Mouse (Mus musculus) kidney, adult 2 months (tissue): ENCODE measurements around the gene Ppp1r32. TPM values are rescaled to one million over a fixed set of nuclear protein-coding genes. Genes with fewer than 3 reads are reported as not detected.

Experiments
- DNase-seq: peaks from one replicate; pipeline ENCODE4 v3.0.0; 2021
- H3K27ac ChIP-seq: fragments of 200-500 bp; 2 replicates; pipeline ENCODE4 v1.5.1; 2012; ENCODE audit warnings: low read depth, low read length, control low read depth, inconsistent platforms; ENCODE audit not compliant: insufficient read depth
- H3K27me3 ChIP-seq: fragments of 200-500 bp; replicated peaks from 2 replicates; pipeline ENCODE4 v1.6.1; 2012; ENCODE audit warnings: mild to moderate bottlenecking, moderate library complexity, low read length, inconsistent platforms; ENCODE audit not compliant: control insufficient read depth, insufficient read depth
- H3K36me3 ChIP-seq: fragments of 200-500 bp; 2 replicates; pipeline ENCODE4 v1.6.1; 2012; ENCODE audit warnings: mild to moderate bottlenecking, moderate library complexity, low read length, inconsistent platforms; ENCODE audit not compliant: control insufficient read depth, insufficient read depth
- H3K4me1 ChIP-seq: fragments of 200-500 bp; 2 replicates; pipeline ENCODE4 v1.6.1; 2011; ENCODE audit warnings: low read length; ENCODE audit not compliant: control insufficient read depth, insufficient read depth
- H3K4me3 ChIP-seq: fragments of 200-500 bp; 2 replicates; pipeline ENCODE4 v1.5.1; 2011; ENCODE audit warnings: mild to moderate bottlenecking, low read depth, low read length, control low read depth; ENCODE audit not compliant: insufficient read depth
- CTCF ChIP-seq: fragments of 200-500 bp; conservative IDR thresholded peaks from 2 replicates; pipeline ENCODE4 v1.5.1; 2011; ENCODE audit warnings: low read depth, mild to moderate bottlenecking, control low read depth, low read length, moderate library complexity, mixed read lengths; ENCODE audit not compliant: insufficient read depth, insufficient read length
- POLR2A ChIP-seq: fragments of 200-500 bp; IDR thresholded peaks from one replicate; pipeline ENCODE4 v1.6.1; 2011; ENCODE audit warnings: low read depth, low read length, control low read depth
- WGBS: fragments of 180-500 bp; shearing (Covaris S2); methylation state at CpG from one replicate; pipeline ENCODE4 v1.1.7; 2018; 5-methylcytosine and 5-hydroxymethylcytosine counted together
- polyA plus RNA-seq: library from polyadenylated mRNA; depleted of rRNA; stranded (reverse); fragments of >200 nt; gene quantifications from 2 replicates; pipeline ENCODE4 v1.2.3, GENCODE M21; 2012

Gene Ppp1r32
- polyA plus RNA-seq, 1 experiment, result 0.66 TPM

DNA sequence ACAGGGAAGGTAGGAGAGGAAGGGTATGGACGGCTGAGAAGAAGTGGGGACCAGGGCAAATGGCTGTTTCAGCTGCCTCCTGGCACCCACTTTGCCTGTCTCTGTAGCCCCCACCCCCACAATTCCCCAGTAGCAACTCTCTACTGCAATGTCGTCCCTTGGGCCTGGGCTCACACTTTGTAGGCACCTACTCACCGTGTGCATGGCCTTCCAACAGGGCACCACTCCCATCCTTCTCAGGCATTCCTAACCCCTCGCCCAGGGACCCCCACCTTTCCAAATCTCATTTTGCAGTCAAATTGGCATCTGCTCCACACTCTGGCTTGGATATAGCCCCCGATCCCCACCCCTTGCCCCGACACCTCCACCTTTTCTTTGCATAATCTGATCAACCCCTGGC is 33.5 kb downstream of the Ppp1r32 start:
- TF ChIP-seq POLR2A, result no peak
- no peak for TF ChIP-seq CTCF
- Histone ChIP-seq H3K27ac (no peak overlapping the region), H3K27me3 (no peaks in the 10 kb centered on the region; the same call in 1 of the 2 replicates), H3K4me1 (no peaks in the 10 kb centered on the region), H3K4me3 (no peak overlapping the region), H3K36me3 (no peaks in the 10 kb centered on the region)
- WGBS, result 80% methylated on average over 6 of the region's 6 CpGs
- DNase-seq, result no peak

DNA sequence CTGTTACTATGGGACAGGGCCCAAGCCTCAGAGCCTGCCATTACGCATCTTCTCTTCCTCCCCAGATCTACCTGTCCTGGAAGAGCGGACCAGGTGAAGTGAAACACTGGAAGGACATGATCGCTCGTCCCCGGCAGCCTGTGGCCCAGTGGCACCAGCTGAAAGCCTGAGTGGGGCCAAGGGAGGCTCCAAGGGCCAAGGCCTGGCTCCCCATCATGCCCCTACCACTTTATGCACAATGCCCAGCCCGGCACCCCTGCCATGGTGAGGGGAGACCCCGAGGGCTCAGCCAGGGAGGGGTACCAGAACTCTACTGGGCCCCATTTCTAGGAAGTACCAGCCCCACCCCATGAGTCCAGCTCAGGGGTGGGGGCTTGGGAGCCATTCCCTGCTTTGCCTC is 34.5 kb downstream of the Ppp1r32 start:
- H3K27me3 ChIP-seq, result no peaks in the 10 kb centered on the region
- WGBS, result 96% methylated on average over 7 of the region's 7 CpGs
- H3K36me3 ChIP-seq, result no peaks in the 10 kb centered on the region
- no peaks in the 10 kb centered on the region for H3K4me1 ChIP-seq
- DNase-seq, result no peak
- H3K4me3 ChIP-seq, result no peak overlapping the region
- TF ChIP-seq POLR2A, result no peak
- no peak for TF ChIP-seq CTCF
- no peak overlapping the region for H3K27ac ChIP-seq

DNA sequence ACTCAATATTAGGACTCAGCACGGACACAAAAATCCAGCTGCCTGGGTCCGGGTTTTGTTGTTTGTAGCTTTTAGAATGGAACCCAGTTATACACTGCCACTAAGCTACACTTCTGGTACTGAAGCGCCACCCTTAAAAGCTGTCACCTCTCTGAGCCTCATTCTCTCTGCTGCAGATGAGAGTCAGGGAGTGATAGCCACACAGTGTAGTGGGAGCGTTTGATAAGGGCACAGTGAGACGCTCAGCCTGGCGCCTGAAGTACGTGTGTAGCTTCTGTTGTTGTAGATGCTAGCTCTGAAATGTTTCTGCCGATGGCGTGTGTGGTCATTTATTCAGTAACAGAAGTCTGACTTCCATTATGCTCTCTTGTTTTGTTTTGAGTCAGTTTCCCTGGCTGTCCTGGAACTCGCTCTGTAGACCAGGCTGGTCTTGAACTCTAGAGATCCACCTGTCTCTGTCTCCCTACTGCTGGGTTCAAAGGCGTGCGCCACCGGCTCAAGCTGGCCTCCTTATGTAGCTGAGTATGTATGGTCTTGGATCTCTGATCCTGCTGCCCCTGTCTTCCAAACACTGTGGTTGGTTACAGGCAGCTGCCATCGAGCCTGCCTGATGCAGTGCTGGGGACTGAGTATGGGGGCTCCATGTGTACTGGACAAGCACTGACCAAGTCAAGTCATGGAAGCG is 37.9 kb downstream of the Ppp1r32 start:
- Histone ChIP-seq H3K4me3 (no peak overlapping the region), H3K4me1 (no peaks in the 10 kb centered on the region), H3K27me3 (no peaks in the 10 kb centered on the region), H3K36me3 (no peaks in the 10 kb centered on the region), H3K27ac (no peak overlapping the region)
- no peak for DNase-seq
- 93% methylated on average over 15 of the region's 15 CpGs for WGBS
- TF ChIP-seq POLR2A, result no peak
- no peak for TF ChIP-seq CTCF

DNA sequence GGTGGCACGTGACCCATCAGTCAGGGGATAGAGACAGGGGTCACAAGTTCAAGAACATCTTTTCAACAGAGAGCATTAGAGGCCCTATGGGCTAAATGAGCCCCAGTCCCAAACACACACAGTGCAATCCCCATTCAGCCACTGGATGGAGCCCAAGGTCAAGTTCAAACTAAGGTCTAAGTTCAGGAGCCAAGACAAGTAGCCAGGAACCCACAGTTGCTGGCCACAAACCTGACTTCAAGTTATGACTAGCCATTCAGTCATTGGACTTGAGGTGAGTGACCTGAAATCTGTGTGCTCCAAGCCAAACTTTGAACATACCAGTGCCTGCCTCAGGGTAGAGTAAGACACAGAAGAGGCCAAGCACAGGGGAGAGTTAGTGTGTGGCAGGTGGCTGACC is 45.2 kb downstream of the Ppp1r32 start:
- H3K27ac ChIP-seq, result no peak overlapping the region
- DNase-seq, result peak; percentile 61
- WGBS, result 69% methylated on average over 1 of the region's 1 CpGs
- H3K4me3 ChIP-seq, result no peak overlapping the region
- no peaks in the 10 kb centered on the region for H3K4me1 ChIP-seq
- TF ChIP-seq POLR2A, result no peak
- TF ChIP-seq CTCF, result peak; percentile 42
- no peaks in the 10 kb centered on the region for H3K36me3 ChIP-seq
- H3K27me3 ChIP-seq, result no peaks in the 10 kb centered on the region

DNA sequence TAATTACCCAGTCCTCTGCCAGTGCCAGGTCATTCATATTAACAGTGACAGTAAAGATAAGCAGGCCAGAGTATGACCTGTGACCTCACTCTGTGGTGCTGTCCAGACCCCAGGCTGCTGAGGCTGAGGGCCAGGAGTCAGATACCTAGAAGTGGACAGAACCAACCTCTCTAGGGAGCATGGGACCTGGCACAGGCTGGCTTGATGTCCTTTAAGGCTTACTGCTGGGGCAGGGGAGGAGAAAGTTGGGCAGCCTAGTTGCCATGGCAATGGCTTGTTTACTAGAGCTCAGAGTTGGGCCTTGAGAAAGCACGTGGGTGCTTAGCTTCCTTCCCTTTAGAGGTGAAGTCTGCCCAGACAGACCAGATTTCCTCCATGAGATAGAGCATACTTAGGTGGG is 46.0 kb downstream of the Ppp1r32 start:
- H3K36me3 ChIP-seq, result no peaks in the 10 kb centered on the region
- no peak for DNase-seq
- TF ChIP-seq POLR2A, result no peak
- no peak for TF ChIP-seq CTCF
- no peak overlapping the region for H3K27ac ChIP-seq
- no peaks in the 10 kb centered on the region for H3K4me1 ChIP-seq
- H3K4me3 ChIP-seq, result no peak overlapping the region
- no peaks in the 10 kb centered on the region for H3K27me3 ChIP-seq
- 45% methylated on average over 1 of the region's 1 CpGs for WGBS

DNA sequence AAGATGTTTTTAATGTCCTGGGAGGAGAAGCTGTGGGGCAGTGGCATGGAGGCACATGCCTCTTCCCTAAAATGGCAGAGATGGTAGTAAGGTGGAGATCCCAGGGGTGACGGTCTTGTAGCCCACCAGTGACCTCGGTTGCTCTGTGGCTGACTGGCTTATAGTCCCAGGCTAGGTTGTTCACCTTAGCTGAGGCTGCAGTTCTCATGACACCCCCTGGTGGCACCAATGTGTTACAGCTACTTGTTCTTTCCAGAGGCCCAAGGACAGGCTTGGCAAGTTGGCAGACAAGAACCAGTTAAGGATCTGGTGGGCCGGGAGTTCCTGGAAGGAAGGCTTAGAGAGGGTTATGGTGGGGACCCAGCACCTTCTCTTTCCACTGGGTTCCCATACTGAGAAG is 46.8 kb downstream of the Ppp1r32 start:
- Histone ChIP-seq H3K4me3 (no peak overlapping the region), H3K27ac (no peak overlapping the region), H3K4me1 (no peaks in the 10 kb centered on the region), H3K27me3 (no peaks in the 10 kb centered on the region), H3K36me3 (no peaks in the 10 kb centered on the region)
- peak; percentile 80 for DNase-seq
- 24% methylated on average over 3 of the region's 3 CpGs for WGBS
- TF ChIP-seq CTCF, result peak; percentile 83
- TF ChIP-seq POLR2A, result no peak

DNA sequence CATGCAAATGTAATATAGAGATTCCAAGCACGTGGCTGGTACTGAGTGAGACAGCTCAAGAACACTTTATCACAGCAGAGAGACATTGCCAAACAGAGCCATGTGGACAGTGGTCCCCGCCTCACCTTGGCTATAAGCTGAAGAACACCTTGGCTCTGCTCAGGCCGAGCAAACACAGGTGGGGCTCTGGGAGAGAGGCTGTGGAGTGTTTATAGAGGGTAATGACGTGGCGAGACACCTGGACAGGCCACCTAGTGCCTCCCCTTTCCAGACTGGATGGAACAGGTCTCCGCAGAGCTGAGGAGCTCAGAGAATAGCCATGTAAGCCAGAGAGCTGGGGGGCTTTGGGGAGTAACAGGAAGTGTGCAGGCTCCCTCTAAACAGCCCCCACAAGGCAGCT is 47.8 kb downstream of the Ppp1r32 start:
- Histone ChIP-seq H3K4me1 (no peaks in the 10 kb centered on the region), H3K27me3 (no peaks in the 10 kb centered on the region), H3K4me3 (no peak overlapping the region), H3K36me3 (no peaks in the 10 kb centered on the region), H3K27ac (no peak overlapping the region)
- DNase-seq, result no peak
- WGBS, result 76% methylated on average over 6 of the region's 6 CpGs
- TF ChIP-seq CTCF (no peak), POLR2A (no peak)
